Mouse (Mus musculus) thymus, adult 2 months (tissue): ENCODE measurements around the gene Irf2bpl.

Experiments used
- CTCF ChIP-seq: fragments of 200-500 bp; IDR thresholded peaks from 2 replicates; pipeline ENCODE4 v1.5.1; 2012; ENCODE audit warnings: mild to moderate bottlenecking, control low read depth, low read length, moderate library complexity, borderline replicate concordance; ENCODE audit not compliant: control insufficient read depth, poor library complexity, insufficient read depth; ENCODE audit errors: extremely low read depth
- POLR2A ChIP-seq: fragments of 200-500 bp; IDR thresholded peaks from 2 replicates; pipeline ENCODE4 v1.6.1; 2012; ENCODE audit warnings: mild to moderate bottlenecking, low read length, control low read depth, moderate library complexity; ENCODE audit not compliant: control insufficient read depth, poor library complexity, insufficient read depth; ENCODE audit errors: extremely low read depth

- TF ChIP-seq CTCF (peak; percentile 29; the same call in 1 of the 2 replicates), POLR2A (0 out of 2 replicates have a peak, but pooled peaks have one; percentile 37)
Observed at GRCm38 (mm10) chr12:86836431-86837047, 48.1 kb downstream of the Irf2bpl start.
